Mouse (Mus musculus) cerebellum, adult 9-11 months (tissue): ENCODE measurements around the gene Tas2r125.
"Not testable (repeated sequence)": the region's sequence is repeated elsewhere in the genome, so short reads cannot be mapped to it uniquely, and the experiment has no call there.

Experiments
- DNase-seq: peaks from one replicate; pipeline ENCODE4 v3.0.0; 2022

Gene Tas2r125

GRCm38 (mm10) chr6:132909351-132909750 is at the start of gene Tas2r125:
Gene Tas2r125, plus strand, starts transcription at chr6:132909651.
- DNase-seq, result no peak

GRCm38 (mm10) chr6:132867708-132868107 is 41.7 kb upstream of the Tas2r125 start, which contains the start of gene Tas2r110:
Gene Tas2r110, plus strand, starts transcription at chr6:132868008.
- no peak for DNase-seq

- DNase-seq, result no peak
Observed at GRCm38 (mm10) chr6:132892711-132893110, 16.7 kb upstream of the Tas2r125 start, which contains the start of gene Tas2r113. Gene Tas2r113, plus strand, starts transcription at chr6:132893011.

GRCm38 (mm10) chr6:132941376-132941775 is 31.9 kb downstream of the Tas2r125 start:
- DNase-seq, result not testable (repeated sequence)

GRCm38 (mm10) chr6:132950802-132951201 is 41.4 kb downstream of the Tas2r125 start, which contains the start of gene Tas2r129:
Gene Tas2r129, plus strand, starts transcription at chr6:132951102.
- no peak for DNase-seq

- no peak for DNase-seq
Observed at GRCm38 (mm10) chr6:132957819-132958218, 48.4 kb downstream of the Tas2r125 start, which contains the start of gene Tas2r131. Gene Tas2r131, minus strand, starts transcription at chr6:132957919.
